Mouse (Mus musculus): ENCODE results near the gene Asxl1. TPM values are rescaled to one million over a fixed set of nuclear protein-coding genes. Genes with fewer than 3 reads are reported as not detected.

Gene Asxl1
- polyA plus RNA-seq, 2 experiments: 19.4 to 28.5 TPM

DNA sequence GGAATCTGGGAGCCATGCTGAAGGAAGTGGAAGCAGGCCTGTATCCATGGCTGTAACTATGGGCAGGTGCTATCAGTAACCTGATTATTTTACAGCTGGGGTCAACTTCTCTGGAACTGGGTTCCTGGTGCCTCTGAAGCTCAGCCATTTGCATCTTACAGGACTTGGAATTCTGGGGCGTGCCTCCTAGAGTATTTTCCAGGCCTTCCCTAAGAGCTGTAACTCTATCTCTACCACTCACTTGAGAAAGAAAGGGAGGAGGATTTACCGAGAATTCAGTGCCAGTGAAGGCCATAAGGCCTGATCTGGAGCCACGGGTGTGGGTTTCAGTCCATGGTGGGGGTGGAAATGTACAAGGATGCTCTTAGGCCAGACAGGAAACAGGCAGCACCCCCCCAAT is 95.6 kb downstream of the Asxl1 start:
- peaks cover 52% of the 10 kb centered on the region for H3K4me1 ChIP-seq (ENCODE audit: control insufficient read depth, insufficient read depth, low read length)

GRCm38 (mm10) chr2:153442720-153443119 is 97.1 kb downstream of the Asxl1 start:
- 10% methylated on average over 5 of the region's 5 CpGs for WGBS
- Histone ChIP-seq H3K27me3 (ENCODE audit: control insufficient read depth, insufficient read depth, low read length) (no peaks in the 10 kb centered on the region), H3K9me3 (ENCODE audit: control insufficient read depth, low read length) (no peaks in the 10 kb centered on the region), H3K9ac (ENCODE audit: low read depth, low read length, severe bottlenecking) (peak overlapping the region; percentile 78), H3K4me3 (replicated peaks; ENCODE audit: low read length) (peak overlapping the region; percentile 88), H3K4me1 (ENCODE audit: control insufficient read depth, insufficient read depth, low read length) (peaks cover 37% of the 10 kb centered on the region), H3K27ac (replicated peaks; ENCODE audit: low read depth, low read length) (peak overlapping the region; percentile 90; the same call in 1 of the 2 replicates), H3K36me3 (ENCODE audit: control insufficient read depth, insufficient read depth, low read length) (no peaks in the 10 kb centered on the region), H3K4me2 (replicated peaks; ENCODE audit: low read depth, low read length, severe bottlenecking) (peak overlapping the region; percentile 73)
- DNase-seq (ENCODE audit: low spot score) (no peak), ATAC-seq (ENCODE audit: low FRiP score, low read depth) (no peak)
- TF ChIP-seq POLR2A (IDR thresholded peaks at IDR 0.05; ENCODE audit: borderline replicate concordance, extremely low read depth, insufficient read depth, insufficient read length): no peak

More for the DNA sequence above, 95.6 kb downstream of the Asxl1 start:
- WGBS: 25% methylated on average over 3 of the region's 3 CpGs
- ATAC-seq (ENCODE audit: low FRiP score, low read depth): no peak
- Histone ChIP-seq H3K27ac (replicated peaks; ENCODE audit: low read depth, low read length) (peak overlapping the region; percentile 9; the same call in 1 of the 2 replicates), H3K4me3 (replicated peaks; ENCODE audit: low read length) (no peak overlapping the region), H3K4me2 (replicated peaks; ENCODE audit: low read depth, low read length, severe bottlenecking) (no peak overlapping the region), H3K9me3 (ENCODE audit: control insufficient read depth, low read length) (no peaks in the 10 kb centered on the region), H3K9ac (ENCODE audit: low read depth, low read length, severe bottlenecking) (no peak overlapping the region), H3K27me3 (ENCODE audit: control insufficient read depth, insufficient read depth, low read length) (no peaks in the 10 kb centered on the region), H3K36me3 (ENCODE audit: control insufficient read depth, insufficient read depth, low read length) (peaks cover 2% of the 10 kb centered on the region; the same call in 1 of the 2 replicates)
- TF ChIP-seq POLR2A (IDR thresholded peaks at IDR 0.05; ENCODE audit: borderline replicate concordance, extremely low read depth, insufficient read depth, insufficient read length): no peak
- no peak for DNase-seq (ENCODE audit: low spot score)

- 1% methylated on average over 41 of the region's 59 CpGs for WGBS
Measured at GRCm38 (mm10) chr2:153443434-153444240, 98.0 kb downstream of the Asxl1 start.

GRCm38 (mm10) chr2:153444254-153445136 is 98.9 kb downstream of the Asxl1 start:
- Histone ChIP-seq H3K9me3 (ENCODE audit: control insufficient read depth, low read length) (no peaks in the 10 kb centered on the region), H3K4me2 (replicated peaks; ENCODE audit: low read depth, low read length, severe bottlenecking) (peak overlapping the region; percentile 73), H3K4me3 (replicated peaks; ENCODE audit: low read length) (peak overlapping the region; percentile 88), H3K27ac (replicated peaks; ENCODE audit: low read depth, low read length) (peak overlapping the region; percentile 90), H3K9ac (ENCODE audit: low read depth, low read length, severe bottlenecking) (peak overlapping the region; percentile 78), H3K4me1 (ENCODE audit: control insufficient read depth, insufficient read depth, low read length) (peaks cover 37% of the 10 kb centered on the region), H3K27me3 (ENCODE audit: control insufficient read depth, insufficient read depth, low read length) (no peaks in the 10 kb centered on the region), H3K36me3 (ENCODE audit: control insufficient read depth, insufficient read depth, low read length) (no peaks in the 10 kb centered on the region)
- under 1% methylated on average over 31 of the region's 64 CpGs for WGBS
- DNase-seq (ENCODE audit: low spot score): peak; percentile 67
- ATAC-seq (ENCODE audit: low FRiP score, low read depth): peak; percentile 69
- peak; percentile 48; the same call in 1 of the 2 replicates for TF ChIP-seq POLR2A (IDR thresholded peaks at IDR 0.05; ENCODE audit: borderline replicate concordance, extremely low read depth, insufficient read depth, insufficient read length)

More at GRCm38 (mm10) chr2:153443434-153444240, 98.0 kb downstream of the Asxl1 start:
- ATAC-seq (ENCODE audit: low FRiP score, low read depth): peak; percentile 48
- Histone ChIP-seq H3K36me3 (ENCODE audit: control insufficient read depth, insufficient read depth, low read length) (no peaks in the 10 kb centered on the region), H3K4me1 (ENCODE audit: control insufficient read depth, insufficient read depth, low read length) (peaks cover 37% of the 10 kb centered on the region), H3K4me2 (replicated peaks; ENCODE audit: low read depth, low read length, severe bottlenecking) (peak overlapping the region; percentile 73), H3K4me3 (replicated peaks; ENCODE audit: low read length) (peak overlapping the region; percentile 88), H3K9me3 (ENCODE audit: control insufficient read depth, low read length) (no peaks in the 10 kb centered on the region), H3K27me3 (ENCODE audit: control insufficient read depth, insufficient read depth, low read length) (no peaks in the 10 kb centered on the region), H3K9ac (ENCODE audit: low read depth, low read length, severe bottlenecking) (peak overlapping the region; percentile 78), H3K27ac (replicated peaks; ENCODE audit: low read depth, low read length) (peak overlapping the region; percentile 90)
- peak; percentile 34 for DNase-seq (ENCODE audit: low spot score)
- no peak for TF ChIP-seq POLR2A (IDR thresholded peaks at IDR 0.05; ENCODE audit: borderline replicate concordance, extremely low read depth, insufficient read depth, insufficient read length)
